In the genomic region with DNA sequence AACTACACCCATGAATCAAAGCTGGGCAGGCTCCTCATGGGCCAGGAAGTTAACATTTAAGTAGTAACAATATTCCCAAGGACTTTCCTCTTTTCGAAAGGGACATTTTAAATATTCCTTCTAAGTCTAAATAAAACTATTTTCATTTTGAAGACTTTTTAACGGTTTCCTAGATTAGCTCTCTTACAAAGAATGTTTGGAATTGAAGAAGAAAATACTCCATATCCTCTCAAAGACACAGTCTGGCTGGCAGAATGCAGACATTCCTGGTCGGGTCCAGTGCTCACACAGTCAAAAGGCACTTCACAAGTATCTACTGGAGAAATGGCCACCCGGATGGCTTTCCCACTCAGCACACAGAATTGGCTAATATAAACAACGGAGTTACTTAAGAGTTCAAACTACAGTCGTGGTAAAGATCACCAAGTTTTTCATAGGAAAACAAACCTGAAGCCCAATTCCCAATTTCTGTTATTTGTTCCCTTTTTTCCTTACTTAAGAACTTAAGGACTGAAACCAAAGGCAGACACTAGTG, we compare ENCODE assay signal across 12 mouse cellular contexts. TPM values are rescaled to one million over a fixed set of nuclear protein-coding genes. Genes with fewer than 3 reads are reported as not detected.
DNase-seq lines count a peak whose midpoint lies in the region; ATAC-seq and TF ChIP-seq lines count a peak whose summit lies in the region.
"Had no signal": no experiment of that assay in that cellular context is flagged by ENCODE, and none has a peak within 500 bp of the region (broad histone marks: within the 10 kb centered on the region; RNA-seq: fewer than 3 reads in every experiment).

No protein-coding gene starts in this region.

- H3K4me1 ChIP-seq in heart, embryonic 14.5 days (ENCODE audit: control insufficient read depth in 2 of 2, insufficient read depth in 2 of 2, low read length in 2 of 2): peaks cover 17 to 40% of the 10 kb centered on the region in 2 experiments
- H3K4me1 ChIP-seq in lung, embryonic 15.5 days: peaks cover 72% of the 10 kb centered on the region
- H3K4me1 ChIP-seq in lung, adult 2 months (ENCODE audit: control insufficient read depth, insufficient read depth, low read length): peaks cover 43% of the 10 kb centered on the region
- H3K4me1 ChIP-seq in liver, embryonic 16.5 days (ENCODE audit: control insufficient read depth, low read depth, low read length): peaks cover 31% of the 10 kb centered on the region
- H3K4me1 ChIP-seq in midbrain, embryonic 15.5 days: no peaks in the 10 kb centered on the region
- H3K4me1 ChIP-seq in hindbrain, embryonic 14.5 days (replicated peaks; ENCODE audit: control insufficient read depth, insufficient read depth, low read length): no peaks in the 10 kb centered on the region

- no peak for DNase-seq in heart, postnatal 25 days (ENCODE audit: low spot score)
- DNase-seq in lung, adult 2 months: no peak
- DNase-seq in cerebellum, postnatal 36 days: no peak
- DNase-seq in hindbrain, embryonic 14.5 days (ENCODE audit: low spot score): no peak
- DNase-seq: cerebellum, adult 9-11 months; layer of hippocampus, postnatal 36 days; thymus, postnatal 4 days had no signal

- H3K27me3 ChIP-seq in heart, embryonic 14.5 days (ENCODE audit: control insufficient read depth, insufficient read depth, low read length): no peaks in the 10 kb centered on the region
- H3K27me3 ChIP-seq in lung, embryonic 15.5 days: no peaks in the 10 kb centered on the region
- H3K27me3 ChIP-seq in liver, embryonic 16.5 days (ENCODE audit: control insufficient read depth, insufficient read depth, low read depth, low read length): no peaks in the 10 kb centered on the region
- H3K27me3 ChIP-seq in midbrain, embryonic 15.5 days (replicated peaks): no peaks in the 10 kb centered on the region
- no peaks in the 10 kb centered on the region for H3K27me3 ChIP-seq in hindbrain, embryonic 14.5 days (ENCODE audit: control insufficient read depth, insufficient read depth, low read length)

- TF ChIP-seq POLR2A in lung, adult 2 months (IDR thresholded peaks at IDR 0.05; ENCODE audit: borderline replicate concordance, extremely low read depth, low read depth, low read length): no peak

- TF ChIP-seq CTCF in lung, adult 2 months (IDR thresholded peaks at IDR 0.05; ENCODE audit: insufficient read depth, low read length): no peak

- intact Hi-C loops in heart, postnatal 25 days (cut with DNase I): no loop called here

- 37% methylated on average over 6 of the region's 6 CpGs for WGBS in heart, embryonic 14.5 days
- WGBS in lung, embryonic 15.5 days: 5% methylated on average over 6 of the region's 6 CpGs
- WGBS in lung, adult 2 months: 12% methylated on average over 6 of the region's 6 CpGs
- 48% methylated on average over 6 of the region's 6 CpGs for WGBS in liver, embryonic 16.5 days (ENCODE audit: insufficient replicate concordance)
- 82% methylated on average over 6 of the region's 6 CpGs for WGBS in midbrain, embryonic 15.5 days
- WGBS in hindbrain, embryonic 14.5 days: 81% methylated on average over 6 of the region's 6 CpGs

- ATAC-seq in heart, embryonic 14.5 days (ENCODE audit: insufficient number of reproducible peaks, insufficient read depth, low FRiP score, low read depth): no peak
- no peak; the same call in 1 of the 2 replicates for ATAC-seq in lung, embryonic 15.5 days (ENCODE audit: borderline replicate concordance, extremely low read depth, low FRiP score, low TSS enrichment)
- ATAC-seq in liver, embryonic 16.5 days (ENCODE audit: low read depth): peak; percentile 37; the same call in 1 of the 2 replicates
- ATAC-seq in midbrain, embryonic 15.5 days (replicated peaks): no peak
- ATAC-seq in hindbrain, embryonic 14.5 days (ENCODE audit: low FRiP score): no peak
- ATAC-seq: hindbrain, embryonic 16.5 days had no signal

- H3K36me3 ChIP-seq in heart, embryonic 14.5 days (ENCODE audit: control insufficient read depth, insufficient read depth, low read length): no peaks in the 10 kb centered on the region
- H3K36me3 ChIP-seq in lung, embryonic 15.5 days: no peaks in the 10 kb centered on the region
- no peaks in the 10 kb centered on the region for H3K36me3 ChIP-seq in liver, embryonic 16.5 days (ENCODE audit: control insufficient read depth, insufficient read depth)
- H3K36me3 ChIP-seq in midbrain, embryonic 15.5 days (replicated peaks): no peaks in the 10 kb centered on the region
- H3K36me3 ChIP-seq in hindbrain, embryonic 14.5 days (replicated peaks; ENCODE audit: control insufficient read depth, insufficient read depth): no peaks in the 10 kb centered on the region

- peak overlapping the region; percentile 14; the same call in 1 of the 2 replicates for H3K4me2 ChIP-seq in heart, embryonic 14.5 days (ENCODE audit: low read length)
- peak overlapping the region; percentile 31 for H3K4me2 ChIP-seq in lung, embryonic 15.5 days
- no peak overlapping the region for H3K4me2 ChIP-seq in liver, embryonic 16.5 days (ENCODE audit: low read depth, low read length)
- H3K4me2 ChIP-seq in midbrain, embryonic 15.5 days: no peak overlapping the region
- H3K4me2 ChIP-seq in hindbrain, embryonic 14.5 days (replicated peaks): no peak overlapping the region

- H3K9ac ChIP-seq in heart, embryonic 14.5 days (ENCODE audit: low read length): no peak overlapping the region
- H3K9ac ChIP-seq in lung, embryonic 15.5 days: no peak overlapping the region
- H3K9ac ChIP-seq in liver, embryonic 16.5 days (ENCODE audit: low read depth, low read length): no peak overlapping the region
- H3K9ac ChIP-seq in midbrain, embryonic 15.5 days: no peak overlapping the region
- no peak overlapping the region for H3K9ac ChIP-seq in hindbrain, embryonic 14.5 days

- H3K4me3 ChIP-seq in heart, embryonic 14.5 days (ENCODE audit: control insufficient read depth in 1 of 2, insufficient read depth in 1 of 2, low read depth in 1 of 2, low read length in 2 of 2): no peak overlapping the region
- no peak overlapping the region for H3K4me3 ChIP-seq in lung, embryonic 15.5 days
- H3K4me3 ChIP-seq in lung, adult 2 months (replicated peaks; ENCODE audit: extremely low read depth, low read depth, low read length): no peak overlapping the region
- H3K4me3 ChIP-seq in liver, embryonic 16.5 days (ENCODE audit: low read depth, low read length): no peak overlapping the region
- no peak overlapping the region for H3K4me3 ChIP-seq in midbrain, embryonic 15.5 days
- no peak overlapping the region for H3K4me3 ChIP-seq in hindbrain, embryonic 14.5 days (replicated peaks; ENCODE audit: low read length)

- H3K27ac ChIP-seq in heart, embryonic 14.5 days (replicated peaks in 1 of 2; ENCODE audit: control insufficient read depth in 1 of 2, insufficient read depth in 1 of 2, low read depth in 2 of 2, low read length in 2 of 2): peak overlapping the region; percentile 4 to 62; a peak in 3 of 4 replicates
- peak overlapping the region; percentile 87 for H3K27ac ChIP-seq in lung, embryonic 15.5 days
- H3K27ac ChIP-seq in liver, embryonic 16.5 days (ENCODE audit: low read length): peak overlapping the region; percentile 58
- no peak overlapping the region for H3K27ac ChIP-seq in midbrain, embryonic 15.5 days
- no peak overlapping the region for H3K27ac ChIP-seq in hindbrain, embryonic 14.5 days

- 0 out of 2 replicates have a peak, but pooled peaks cover 2% of the 10 kb centered on the region for H3K9me3 ChIP-seq in heart, embryonic 14.5 days (ENCODE audit: control insufficient read depth, low read length)
- H3K9me3 ChIP-seq in lung, embryonic 15.5 days: no peaks in the 10 kb centered on the region
- H3K9me3 ChIP-seq in liver, embryonic 16.5 days (replicated peaks; ENCODE audit: control insufficient read depth, low read length): no peaks in the 10 kb centered on the region
- H3K9me3 ChIP-seq in midbrain, embryonic 15.5 days: no peaks in the 10 kb centered on the region
- no peaks in the 10 kb centered on the region for H3K9me3 ChIP-seq in hindbrain, embryonic 14.5 days (ENCODE audit: control insufficient read depth, low read length)

RNA-seq across cellular contexts. Expression of gene Uvrag, which starts 9.1 kb away (rescaled TPM):
- polyA plus RNA-seq in heart, embryonic 14.5 days (2014; fragmentation: Nextera tagmentation; extraction: Ambion mirVana): 18.9 and 19.1 TPM in 2 replicates
- 10 to 100 TPM; 24.9 to 26.3 TPM for total RNA-seq in heart, postnatal 25 days (2021)
- 21.8 and 23.7 TPM in 2 replicates for polyA plus RNA-seq in lung, embryonic 15.5 days (2015; fragmentation: Nextera tagmentation; extraction: Ambion mirVana)
- polyA plus RNA-seq in lung, adult 2 months (2012; rRNA removed): 35.4 and 79.1 TPM in 2 replicates
- polyA plus RNA-seq in liver, embryonic 16.5 days (2015; fragmentation: Nextera tagmentation; extraction: Ambion mirVana): 7.6 and 8.2 TPM in 2 replicates
- polyA plus RNA-seq in midbrain, embryonic 15.5 days (2015; fragmentation: Nextera tagmentation; extraction: Ambion mirVana): 16.8 and 18.2 TPM in 2 replicates
- 16.1 and 18.0 TPM in 2 replicates for polyA plus RNA-seq in hindbrain, embryonic 14.5 days (2014; fragmentation: Nextera tagmentation; extraction: Ambion mirVana)

RNA-seq across cellular contexts. Expression of gene Dgat2, which starts 50.6 kb away (rescaled TPM):
- 19.8 and 22.3 TPM in 2 replicates for polyA plus RNA-seq in heart, embryonic 14.5 days (2014; fragmentation: Nextera tagmentation; extraction: Ambion mirVana)
- total RNA-seq in heart, postnatal 25 days (2021): 100 to 1,000 TPM; 272 to 339 TPM
- polyA plus RNA-seq in lung, embryonic 15.5 days (2015; fragmentation: Nextera tagmentation; extraction: Ambion mirVana): 32.7 and 34.7 TPM in 2 replicates
- polyA plus RNA-seq in lung, adult 2 months (2012; rRNA removed): 93.7 and 100 TPM in 2 replicates
- polyA plus RNA-seq in liver, embryonic 16.5 days (2015; fragmentation: Nextera tagmentation; extraction: Ambion mirVana): 168 and 194 TPM in 2 replicates
- 21.4 and 22.0 TPM in 2 replicates for polyA plus RNA-seq in midbrain, embryonic 15.5 days (2015; fragmentation: Nextera tagmentation; extraction: Ambion mirVana)
- polyA plus RNA-seq in hindbrain, embryonic 14.5 days (2014; fragmentation: Nextera tagmentation; extraction: Ambion mirVana): 17.3 and 18.4 TPM in 2 replicates

Comparison
In these comparisons a context has a peak if more than half of its experiments do, and no peak if none do; other contexts are left out.
1. H3K27ac ChIP-seq: peak in heart, embryonic 14.5 days (2 of 2), lung, embryonic 15.5 days (single experiment) and liver, embryonic 16.5 days (single experiment); none in midbrain, embryonic 15.5 days (single experiment) and hindbrain, embryonic 14.5 days (single experiment).
2. H3K4me2 ChIP-seq: peak in heart, embryonic 14.5 days (single experiment) and lung, embryonic 15.5 days (single experiment); none in liver, embryonic 16.5 days (single experiment), midbrain, embryonic 15.5 days (single experiment) and hindbrain, embryonic 14.5 days (single experiment).